Mouse (Mus musculus) brain, embryonic 18.5 days (tissue): ENCODE measurements at regions not wholly inside any gene's neighbourhood (a gene's known extent, or its start where the extent isn't known, plus 50 kb on each side); places are given as distances from the start of the nearest gene placed in this dataset.

Source experiments
- DNase-seq: peaks from one replicate; pipeline ENCODE4 v3.0.0-alpha.2; 2012; ENCODE audit warnings: low read depth, low spot score

DNA sequence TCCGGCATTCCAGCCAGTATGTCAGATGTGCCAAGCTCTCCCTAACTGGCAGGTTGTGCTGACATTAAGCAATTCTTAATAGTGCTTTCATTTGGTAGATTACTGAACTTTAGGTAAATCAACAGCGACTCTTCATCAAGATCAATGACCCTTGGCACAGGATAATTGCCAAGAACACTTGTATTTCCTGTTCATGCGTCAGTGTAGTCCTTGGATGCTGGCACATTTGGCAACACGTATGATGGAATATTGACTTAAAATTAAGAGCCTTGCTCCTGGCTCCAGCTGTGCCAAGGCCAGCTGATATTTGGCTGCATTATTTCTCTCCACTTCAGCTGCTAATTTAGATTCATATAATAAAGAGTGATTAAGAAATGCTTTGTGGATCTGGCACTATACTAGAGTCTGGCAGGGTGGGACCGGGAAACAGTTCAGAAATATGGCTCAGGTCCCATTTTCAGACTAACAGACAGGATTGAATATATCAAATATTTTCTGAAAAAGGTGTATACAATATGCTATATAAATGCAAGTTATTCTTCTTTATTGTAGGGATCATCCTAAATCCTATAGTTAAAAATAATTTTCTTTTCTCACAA, 365.5 kb downstream of the Mllt3 start:
- DNase-seq = no peak

DNA sequence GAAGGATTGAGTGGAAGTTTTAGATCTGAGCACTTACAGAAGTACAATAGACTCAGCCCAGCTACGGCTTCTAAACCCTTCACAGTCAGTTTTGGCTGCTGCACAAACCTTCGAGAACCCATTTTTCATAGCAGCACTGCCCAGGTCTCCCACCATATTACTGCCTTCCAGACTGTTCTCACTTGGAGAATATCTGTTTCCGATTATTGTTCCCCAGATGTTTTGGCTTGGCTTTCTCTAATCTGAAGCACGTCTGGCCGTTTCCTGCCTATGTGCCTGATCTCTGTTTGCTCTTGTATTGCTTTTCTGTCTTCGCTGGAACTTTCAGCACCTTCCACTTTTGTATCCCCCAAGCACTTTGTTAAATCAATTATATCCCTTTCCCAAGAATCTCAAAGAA, 368.0 kb downstream of the Mllt3 start:
- DNase-seq = no peak

DNA sequence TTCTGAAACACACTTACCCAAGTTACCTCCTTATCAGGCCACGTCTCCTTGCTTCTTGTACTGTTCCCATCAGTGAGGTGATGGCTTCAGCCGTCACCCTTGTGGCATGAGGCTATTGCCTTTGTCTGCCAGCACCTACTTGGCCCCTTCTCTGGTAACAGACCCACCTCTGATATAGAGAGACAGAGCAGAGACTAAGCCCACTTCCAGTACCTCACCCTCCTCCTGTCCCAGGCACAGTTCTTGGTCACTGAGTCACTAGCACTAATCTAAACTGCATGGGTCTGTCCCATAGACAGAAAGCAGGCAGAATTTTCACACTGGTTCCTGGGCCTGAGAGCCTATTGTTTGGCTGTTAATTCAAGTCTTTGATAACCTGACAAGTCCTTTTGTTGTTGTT, 370.3 kb downstream of the Mllt3 start:
- DNase-seq = no peak

DNA sequence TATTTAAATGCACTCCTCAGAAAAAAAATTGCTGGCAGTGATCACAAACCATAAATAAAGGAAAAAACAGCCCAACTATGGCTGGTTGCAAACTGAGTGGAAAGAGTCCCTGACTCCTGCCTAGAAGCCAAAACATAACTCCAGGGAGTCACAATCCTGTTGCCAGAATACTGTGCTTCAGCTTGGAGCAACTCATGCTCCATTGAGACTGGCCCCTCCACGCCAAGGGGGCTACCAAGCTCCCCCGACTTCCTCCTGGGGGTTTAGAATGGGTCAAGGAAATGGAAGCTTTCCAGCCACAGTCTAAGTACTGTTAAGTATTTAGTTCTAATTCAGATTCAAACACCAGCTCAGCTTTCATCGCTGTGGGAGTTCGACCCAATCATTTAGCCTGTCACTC, 374.8 kb downstream of the Mllt3 start:
- DNase-seq = no peak

DNA sequence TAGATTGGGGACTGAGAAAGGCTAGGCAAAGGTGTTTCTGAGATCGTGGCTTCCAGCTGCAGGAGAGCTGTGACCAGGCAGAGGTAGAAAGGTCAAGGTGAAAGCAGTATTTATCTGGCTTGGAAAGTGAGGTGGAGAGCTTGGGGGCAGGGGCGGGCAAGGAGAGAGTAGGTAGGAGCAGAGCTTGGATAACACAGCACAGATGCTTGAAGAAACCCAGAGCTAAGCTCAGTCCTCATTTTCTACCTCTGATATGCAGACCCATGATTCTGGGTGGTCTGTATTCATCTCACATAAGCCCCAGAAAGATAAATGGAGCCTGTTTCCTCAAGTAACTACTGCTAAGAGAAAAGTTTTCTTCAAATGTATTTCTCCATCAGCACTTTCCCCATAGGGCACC, 375.3 kb downstream of the Mllt3 start:
- DNase-seq = no peak

DNA sequence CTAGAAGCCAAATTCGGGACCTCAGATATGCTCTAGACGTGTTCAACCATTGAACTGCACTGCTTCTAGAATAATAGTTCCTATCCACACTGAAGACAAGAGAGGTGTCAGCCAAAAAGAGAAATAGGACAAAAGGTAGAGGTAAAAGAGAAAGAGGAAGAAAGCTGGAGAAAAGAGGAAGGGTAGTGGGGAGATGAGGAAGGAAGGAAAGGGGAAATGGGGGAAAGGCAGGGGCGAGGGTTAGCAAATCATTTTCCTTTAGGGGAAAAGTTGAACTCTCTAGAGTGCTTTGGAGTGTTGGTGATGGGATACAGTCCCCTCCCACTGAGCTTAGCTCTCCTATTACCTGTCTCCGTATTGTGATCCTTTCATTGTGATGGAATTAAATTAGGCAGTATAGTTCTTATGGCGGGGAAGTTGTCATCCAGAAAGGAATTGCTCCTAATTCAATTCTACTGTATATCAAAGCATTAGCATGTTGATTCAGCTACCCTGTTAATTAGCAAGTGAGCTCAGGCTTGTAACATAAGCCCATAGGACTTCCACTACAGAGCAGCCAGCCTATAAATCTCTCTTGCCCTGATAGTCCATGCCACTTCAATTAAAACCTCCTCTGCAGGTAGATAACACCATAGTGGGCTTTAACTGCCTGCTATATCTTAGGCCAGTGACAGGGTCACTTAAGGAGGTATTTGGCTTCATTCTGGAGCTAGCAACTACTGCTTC, 379.6 kb downstream of the Mllt3 start:
- DNase-seq = no peak

DNA sequence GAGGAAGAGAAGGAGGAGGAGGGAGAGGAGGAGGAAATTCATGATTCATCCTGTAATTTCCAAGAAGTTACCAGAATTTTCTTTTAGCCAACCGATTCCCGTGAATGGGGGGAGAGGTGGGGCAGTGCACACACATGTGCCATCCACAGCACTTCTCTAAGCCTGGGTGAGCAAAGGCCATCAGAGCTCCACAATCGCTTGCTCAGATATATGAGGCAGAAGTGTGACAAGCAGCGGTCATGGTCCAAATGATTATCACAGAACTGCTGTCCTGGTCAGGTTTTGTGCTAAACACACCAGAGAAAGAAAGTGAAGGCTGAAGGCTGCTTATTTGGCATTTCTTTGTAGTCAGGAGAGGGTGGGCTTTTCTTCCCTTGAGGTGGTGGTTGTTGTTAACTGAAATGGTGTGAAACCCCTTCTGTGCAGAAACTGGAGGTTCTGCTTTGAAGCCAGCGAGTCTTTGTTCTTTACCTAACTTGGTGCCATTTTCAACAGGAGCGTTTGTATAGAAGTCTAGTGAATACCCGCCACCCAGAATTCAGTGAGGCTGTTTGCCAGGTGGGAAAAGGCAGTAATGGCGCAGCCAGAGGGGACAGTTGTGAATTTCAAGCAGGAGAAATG, 380.7 kb downstream of the Mllt3 start:
- no peak for DNase-seq

DNA sequence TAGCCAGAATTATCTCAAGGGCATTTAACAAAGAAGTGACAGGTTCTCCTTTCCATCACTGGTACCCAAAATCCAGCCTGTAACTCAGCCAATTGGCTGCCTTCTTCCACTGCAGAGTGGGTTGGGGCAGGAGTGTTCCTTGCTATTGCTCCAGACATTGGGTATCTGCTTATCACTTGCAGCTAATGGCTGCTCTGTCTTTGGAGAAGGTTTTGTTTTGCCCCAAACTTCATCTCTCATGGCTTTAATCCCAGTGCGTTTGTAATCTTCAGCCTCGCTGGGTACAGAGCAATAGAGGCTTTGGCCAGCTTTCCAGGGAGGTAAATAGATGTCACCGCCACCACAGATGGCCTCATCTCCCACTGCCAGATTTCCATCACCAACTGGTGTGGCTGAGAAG, 381.9 kb downstream of the Mllt3 start:
- DNase-seq = no peak

DNA sequence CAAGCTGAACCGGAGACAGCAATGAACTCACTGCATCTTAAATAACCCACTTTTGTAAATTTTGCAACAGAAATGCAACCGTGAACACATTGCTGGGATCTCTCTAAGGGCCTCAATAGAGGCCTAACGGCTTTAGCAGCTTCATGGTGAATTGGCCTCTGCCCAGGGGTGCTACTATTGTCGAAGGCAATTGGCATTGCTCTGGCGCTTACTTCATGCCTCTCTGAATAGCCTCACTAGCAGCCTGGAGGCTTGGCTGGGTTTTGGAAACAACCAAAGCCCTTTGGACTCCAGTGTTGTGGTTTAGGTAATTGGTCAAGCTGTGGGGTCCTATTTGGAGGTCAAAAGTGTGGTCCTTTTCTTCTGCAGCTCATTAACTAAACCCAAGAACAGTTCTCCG, 382.3 kb downstream of the Mllt3 start:
- DNase-seq = no peak

DNA sequence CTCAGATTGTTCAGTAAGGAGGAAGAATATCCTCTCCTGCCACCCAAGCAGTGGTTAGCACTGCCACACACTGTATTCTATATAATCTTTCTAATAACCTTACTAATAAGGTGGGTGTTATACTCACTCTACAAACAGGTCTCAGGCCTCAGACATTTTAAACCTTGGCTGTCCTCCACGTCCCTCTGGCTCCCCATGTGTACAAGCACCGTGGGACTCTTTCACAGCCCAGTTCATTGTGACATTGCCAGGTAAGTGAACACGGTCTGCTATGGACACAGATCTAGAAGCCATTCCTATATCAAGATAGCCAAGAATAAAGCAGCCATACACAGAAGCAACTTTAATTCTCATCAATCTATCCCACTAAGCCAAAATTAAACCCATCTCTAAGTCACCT, 382.8 kb downstream of the Mllt3 start:
- no peak for DNase-seq

DNA sequence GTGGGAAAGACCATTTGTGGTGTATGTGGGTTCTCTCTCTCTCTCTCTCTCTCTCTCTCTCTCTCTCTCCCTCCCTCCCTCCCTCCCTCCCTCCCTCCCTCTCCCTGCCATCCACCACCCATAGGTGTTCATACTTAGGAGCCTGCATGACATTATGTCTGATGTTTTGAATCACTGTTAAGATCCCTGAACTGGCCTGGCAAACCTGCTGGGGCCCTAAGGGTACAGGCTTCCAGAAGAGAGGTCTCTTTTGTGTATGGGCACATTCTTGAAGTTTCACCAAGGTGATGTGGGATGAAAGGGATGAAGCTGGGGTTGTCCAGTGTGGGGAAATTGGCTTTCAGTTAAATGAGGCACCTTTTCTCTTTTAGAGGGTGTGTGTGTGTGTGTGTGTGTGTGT, 384.2 kb downstream of the Mllt3 start:
- DNase-seq = no peak

DNA sequence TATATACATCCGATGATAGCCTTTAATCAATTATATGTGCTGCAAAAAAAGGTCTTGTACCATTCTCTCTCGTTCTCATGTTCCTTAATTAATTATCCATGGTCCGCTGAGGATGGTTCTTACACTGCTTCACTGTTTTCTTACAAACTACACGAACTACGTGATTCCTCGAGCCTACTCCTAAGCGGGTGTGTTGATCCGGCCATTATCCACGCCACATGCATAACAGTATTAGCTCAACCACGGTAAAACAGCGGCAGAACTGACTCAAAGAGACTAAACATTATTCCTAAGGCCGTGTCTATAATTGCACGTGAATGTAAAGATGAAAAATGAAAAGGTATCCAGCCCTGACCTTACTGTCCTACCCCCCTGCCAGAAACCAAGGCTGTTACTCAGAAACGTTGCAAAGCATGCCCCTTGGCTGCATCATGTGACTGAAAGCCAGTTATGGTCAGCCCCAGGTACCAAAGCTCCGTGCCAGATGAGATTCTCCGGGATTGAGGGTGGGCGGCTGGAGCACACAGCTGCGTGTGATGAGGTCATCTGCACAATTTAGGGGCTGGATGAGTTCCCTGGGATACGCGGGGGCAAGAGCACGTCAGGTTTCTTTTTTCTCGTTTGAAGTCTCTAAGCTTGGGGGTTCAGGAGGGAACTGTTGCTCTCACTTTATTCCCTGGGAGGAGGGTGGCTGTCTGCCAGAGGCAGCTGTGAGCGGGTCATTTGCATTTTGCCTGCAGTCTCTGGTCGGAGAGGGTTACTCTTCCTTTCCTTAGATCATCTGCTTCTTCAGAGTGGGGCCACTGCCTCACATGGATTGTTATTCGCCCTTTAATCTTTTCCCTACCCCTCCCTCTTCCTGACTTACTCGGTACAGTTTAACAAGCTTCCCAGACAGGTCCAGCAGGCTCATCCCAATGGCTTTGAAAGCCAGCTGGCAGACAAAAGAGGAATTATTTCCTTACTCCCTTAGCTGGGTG, 384.9 kb downstream of the Mllt3 start:
- no peak for DNase-seq

DNA sequence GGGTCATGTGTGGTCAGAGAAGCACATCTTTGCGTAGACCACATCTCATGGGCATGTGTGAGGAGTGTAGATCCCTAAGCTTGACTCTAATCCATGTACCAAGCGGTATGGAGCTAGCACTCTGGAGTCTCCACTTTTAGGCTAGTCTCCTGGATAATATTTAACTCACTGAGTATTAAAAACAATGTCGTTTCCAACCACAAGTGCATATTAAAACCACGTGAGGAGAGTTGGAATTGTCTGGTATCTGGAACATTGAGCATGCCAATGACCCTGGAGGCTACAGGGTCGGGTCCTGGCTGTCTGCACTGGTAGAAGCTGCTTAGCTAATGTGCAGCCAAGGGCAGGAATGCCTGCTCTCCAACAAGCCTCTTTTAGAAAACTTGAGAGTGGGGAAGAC, 391.2 kb downstream of the Mllt3 start:
- DNase-seq = no peak

DNA sequence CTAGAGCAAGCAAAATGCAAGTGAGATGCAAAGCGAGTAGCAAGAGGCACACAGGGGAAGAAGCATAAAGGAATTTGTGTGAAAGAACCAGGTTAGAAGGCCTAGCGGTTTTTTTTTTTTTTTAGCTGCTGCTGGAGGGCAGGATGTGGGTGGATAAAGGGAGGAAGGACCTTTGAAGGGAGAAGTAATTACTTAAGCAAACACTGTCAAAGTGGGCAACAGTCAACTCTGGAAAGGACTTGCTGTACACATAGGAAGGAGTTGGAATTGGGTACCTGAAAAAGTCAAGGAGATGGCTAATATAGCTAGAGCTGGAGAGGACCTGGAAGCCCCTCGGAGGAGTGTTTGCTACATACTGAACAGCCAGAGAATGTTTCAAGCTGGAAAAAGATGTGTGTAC, 391.6 kb downstream of the Mllt3 start:
- no peak for DNase-seq

DNA sequence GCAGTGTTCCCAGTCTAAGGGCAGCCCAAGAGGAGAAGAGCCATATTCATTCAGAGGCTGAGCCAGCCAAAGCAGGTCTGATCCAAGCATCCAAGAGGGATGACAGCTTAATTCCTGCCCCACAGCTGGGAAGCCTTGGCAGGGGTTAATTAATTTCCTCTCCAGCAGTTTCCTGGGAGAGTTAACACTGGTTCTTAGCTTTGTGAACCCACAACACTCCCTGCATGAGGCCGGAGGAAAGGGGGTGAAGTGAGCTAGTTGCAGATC, 394.9 kb downstream of the Mllt3 start:
- DNase-seq = no peak

DNA sequence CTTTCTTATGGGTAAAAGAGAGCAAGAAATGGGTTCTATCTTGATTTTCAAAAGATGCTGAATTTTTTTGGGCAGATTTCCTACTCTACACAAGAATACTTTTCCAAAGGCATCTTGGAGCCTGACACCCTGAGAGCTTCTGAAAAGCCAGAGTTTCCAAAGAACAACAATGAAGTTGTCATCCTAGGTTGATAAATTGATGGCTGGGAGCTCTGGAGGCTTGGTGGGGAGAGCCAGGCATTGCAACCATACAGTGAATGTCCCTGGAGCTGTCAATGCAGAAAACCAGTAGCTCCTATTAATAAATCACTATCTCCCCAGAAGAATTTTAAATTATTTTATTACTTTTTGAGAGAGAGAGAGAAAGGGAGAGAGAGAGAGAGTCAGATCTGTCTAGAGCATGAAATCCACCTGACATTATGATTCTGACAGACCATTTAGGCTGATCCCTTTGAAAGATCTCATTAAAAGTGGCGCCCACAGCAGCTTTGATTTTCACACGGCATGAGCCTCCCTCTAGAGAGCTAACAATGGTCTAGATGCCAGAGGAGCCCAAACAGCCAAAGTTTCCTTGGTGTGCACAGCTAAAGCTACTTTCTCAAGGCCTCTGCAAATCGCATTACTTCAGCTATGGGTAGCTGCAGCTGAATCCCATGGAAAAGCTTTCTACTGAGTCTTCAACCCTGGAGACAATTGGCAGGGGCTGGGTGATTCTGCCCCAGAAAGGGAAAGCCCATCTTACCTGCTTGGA, 395.4 kb downstream of the Mllt3 start:
- no peak for DNase-seq

DNA sequence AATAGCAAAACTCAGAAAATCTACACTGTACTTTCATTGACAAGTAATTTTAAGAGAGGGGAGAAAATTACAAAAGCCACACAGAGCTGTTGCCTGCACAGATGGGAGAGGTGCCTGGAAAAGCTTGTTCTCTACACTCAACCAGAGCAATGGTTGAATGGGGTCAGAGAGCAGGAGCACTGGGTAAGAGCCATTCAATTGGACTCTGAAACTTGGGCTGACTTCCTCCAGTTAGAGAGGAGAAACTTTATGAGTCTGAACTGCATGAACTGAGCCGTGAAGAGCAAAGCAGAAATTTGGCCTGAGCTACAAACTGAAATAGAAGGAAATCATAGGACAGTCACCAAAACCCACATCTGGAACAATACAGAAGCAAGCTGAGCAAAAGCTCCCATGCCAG, 380.8 kb upstream of the Slc24a2 start:
- DNase-seq = no peak

DNA sequence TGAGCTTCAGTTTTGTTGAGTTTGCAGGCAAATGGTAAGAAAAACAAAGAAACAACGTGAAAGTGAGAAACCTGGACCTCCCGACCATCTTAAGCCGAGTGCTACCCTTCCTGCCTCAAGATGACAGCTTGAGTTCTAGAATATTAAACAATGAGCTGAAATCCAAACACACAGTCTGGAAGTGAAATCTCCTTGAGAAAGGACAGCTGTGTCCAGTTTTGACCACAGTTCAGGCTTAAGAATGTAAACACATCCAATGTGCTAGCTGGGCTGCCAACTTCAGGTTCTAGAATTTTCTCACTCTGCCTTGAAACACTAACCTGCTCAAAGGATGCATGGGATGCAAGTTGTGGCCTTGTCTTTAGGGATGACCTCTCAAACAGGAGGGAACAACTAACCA, 363.4 kb upstream of the Slc24a2 start:
- DNase-seq = no peak

DNA sequence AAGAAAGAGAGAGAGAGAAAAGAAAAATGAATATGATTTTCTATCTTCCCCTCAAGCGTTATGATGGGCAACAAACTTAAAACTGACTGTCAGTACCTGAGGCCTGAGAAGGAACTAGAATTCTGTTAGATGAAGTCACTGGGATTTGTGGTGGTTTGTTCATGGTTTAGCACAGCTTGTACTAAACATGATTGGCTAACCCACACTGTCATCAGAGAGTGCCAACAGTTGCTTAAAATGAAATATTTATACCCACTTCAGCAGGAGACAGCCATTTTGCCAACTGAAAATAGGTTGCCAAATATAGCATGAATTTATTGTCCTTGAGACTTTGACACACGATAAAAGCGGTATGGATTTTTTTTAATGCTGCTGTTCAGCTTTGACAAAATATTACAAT, 360.5 kb upstream of the Slc24a2 start:
- no peak for DNase-seq

DNA sequence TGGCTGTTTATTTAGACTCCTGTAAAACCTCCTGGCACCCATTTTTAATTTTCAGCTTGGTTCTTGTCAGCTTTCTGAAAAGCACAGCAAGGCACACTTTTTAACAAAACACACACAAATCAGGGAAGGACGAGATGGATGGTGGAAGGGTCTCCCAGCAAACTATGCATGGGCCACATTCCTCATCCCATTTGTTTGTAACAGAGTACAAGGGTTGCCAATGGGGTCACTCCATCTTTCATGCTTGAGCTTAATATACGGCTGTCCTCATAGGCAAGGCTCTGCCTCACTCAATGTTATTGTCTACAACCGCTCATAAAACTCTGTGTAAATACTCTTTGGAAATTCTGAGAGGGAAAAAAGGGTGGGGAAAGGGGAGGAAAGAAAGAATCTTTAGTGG, 347.9 kb upstream of the Slc24a2 start:
- no peak for DNase-seq

DNA sequence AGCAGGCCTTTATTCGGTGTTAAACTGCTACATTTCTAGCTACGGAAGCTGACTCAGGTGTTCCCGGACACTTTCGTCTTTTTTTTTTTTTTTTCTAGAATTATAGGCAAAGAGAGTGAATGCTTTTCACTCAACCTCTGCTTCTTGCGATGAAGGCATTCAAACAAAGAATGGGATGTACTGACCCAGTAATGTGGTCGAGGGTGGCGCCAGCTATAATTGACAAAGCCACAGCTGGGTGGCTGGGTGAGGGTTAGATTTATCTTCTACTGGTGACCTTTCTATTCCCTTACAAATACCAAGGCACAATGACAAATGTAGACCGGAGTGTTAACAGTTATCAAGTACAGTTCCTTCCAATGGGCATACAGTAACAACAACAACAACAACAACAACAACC, 340.7 kb upstream of the Slc24a2 start:
- no peak for DNase-seq

DNA sequence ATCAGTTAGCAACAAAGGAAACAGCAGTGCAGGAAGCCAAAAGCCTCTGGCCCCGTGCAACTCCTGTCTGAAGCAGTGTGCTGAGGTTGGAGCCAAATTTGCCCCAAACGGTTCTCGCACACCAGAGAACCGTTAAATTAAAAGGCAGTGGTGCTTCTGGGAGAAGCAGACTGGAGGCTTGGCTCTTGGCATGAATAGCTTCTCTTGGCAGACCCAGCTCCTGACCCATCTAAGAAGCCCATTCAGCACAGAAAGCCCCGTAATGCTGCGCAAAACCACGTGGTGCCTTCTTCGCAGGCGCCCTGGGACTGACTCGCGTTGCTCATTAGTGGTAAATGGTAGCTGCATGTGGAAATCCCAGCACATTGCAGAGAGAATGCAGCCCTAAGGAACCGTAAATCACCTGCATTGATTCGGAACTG, 340.2 kb upstream of the Slc24a2 start:
- DNase-seq = peak; percentile 36
